Mouse (Mus musculus) lung, postnatal 0 days (tissue): ENCODE measurements at regions not wholly inside any gene's neighbourhood (a gene's known extent, or its start where the extent isn't known, plus 50 kb on each side); places are given as distances from the start of the nearest gene placed in this dataset.

Experiments used
- CTCF ChIP-seq: IDR thresholded peaks from 2 replicates; pipeline ENCODE4 v1.5.1; 2016; ENCODE audit warnings: antibody characterized with exemption, mild to moderate bottlenecking
- EP300 ChIP-seq: IDR thresholded peaks from 2 replicates; pipeline ENCODE4 v1.6.1; 2016; ENCODE audit warnings: antibody characterized with exemption, mild to moderate bottlenecking, control low read depth

GRCm38 (mm10) chr13:57255920-57256319 lies 360.1 kb upstream of the Trpc7 start:
- no peak for TF ChIP-seq CTCF
- TF ChIP-seq EP300: no peak
